Mouse (Mus musculus) testis, adult 2 months (tissue): ENCODE measurements around the gene Gp9.

Experiments
- CTCF ChIP-seq: fragments of 200-500 bp; IDR thresholded peaks from 2 replicates; pipeline ENCODE4 v1.5.1; 2012; ENCODE audit warnings: low read depth, mild to moderate bottlenecking, inconsistent platforms, low read length, moderate library complexity; ENCODE audit not compliant: control insufficient read depth, insufficient read depth, insufficient replicate concordance
- POLR2A ChIP-seq: fragments of 200-500 bp; IDR thresholded peaks from 2 replicates; pipeline ENCODE4 v1.6.1; 2012; ENCODE audit warnings: low read depth, mild to moderate bottlenecking, inconsistent platforms, low read length, moderate library complexity; ENCODE audit not compliant: control insufficient read depth

- TF ChIP-seq CTCF (no peak), POLR2A (no peak)
These were observed 2.9 kb downstream of the Gp9 start for GRCm38 (mm10) chr6:87780546-87781301.
